Mouse (Mus musculus) cerebellum, postnatal 10 days (tissue): ENCODE measurements at regions not wholly inside any gene's neighbourhood (a gene's known extent, or its start where the extent isn't known, plus 50 kb on each side); places are given as distances from the start of the nearest gene placed in this dataset.

Experiments
- DNase-seq, 2 experiments: peaks; one replicate each; pipeline ENCODE4 v3.0.0; 2021; ENCODE audit warnings: mixed read lengths in 2 of 2

GRCm38 (mm10) chr15:31673038-31673437, 71.4 kb downstream of the Fam173b start:
- peak; percentile 50 to 68 for DNase-seq

- DNase-seq, result no peak
These were observed 75.1 kb downstream of the Fam173b start for GRCm38 (mm10) chr15:31676771-31677191.

- no peak for DNase-seq
These were observed 91.5 kb downstream of the Fam173b start for GRCm38 (mm10) chr15:31693109-31693508.

- no peak for DNase-seq
These were observed 93.4 kb downstream of the Fam173b start for GRCm38 (mm10) chr15:31694877-31695671.

GRCm38 (mm10) chr15:31703400-31703799, 101.7 kb downstream of the Fam173b start:
- DNase-seq, result no peak

GRCm38 (mm10) chr15:31707416-31707815, 105.8 kb downstream of the Fam173b start:
- peak; percentile 44 to 62 for DNase-seq

GRCm38 (mm10) chr15:31721019-31721418, 119.4 kb downstream of the Fam173b start:
- no peak for DNase-seq

GRCm38 (mm10) chr15:31722429-31722828, 120.8 kb downstream of the Fam173b start:
- no peak for DNase-seq

- DNase-seq, result no peak
These were observed 122.6 kb downstream of the Fam173b start for GRCm38 (mm10) chr15:31724252-31724651.

- DNase-seq, result no peak
These were observed 127.5 kb downstream of the Fam173b start for GRCm38 (mm10) chr15:31729133-31729532.

GRCm38 (mm10) chr15:31741686-31742085, 140.0 kb downstream of the Fam173b start:
- DNase-seq, result no peak

GRCm38 (mm10) chr15:31744570-31744969, 142.9 kb downstream of the Fam173b start:
- DNase-seq, result peak in 1 of 2 experiments; percentile 7

GRCm38 (mm10) chr15:31752632-31753031, 151.0 kb downstream of the Fam173b start:
- no peak for DNase-seq

GRCm38 (mm10) chr15:31753578-31754281, 152.1 kb downstream of the Fam173b start:
- DNase-seq, result peak; percentile 54 to 68

GRCm38 (mm10) chr15:31768959-31769844, 167.6 kb downstream of the Fam173b start:
- peak; percentile 51 to 68 for DNase-seq

- DNase-seq, result no peak
These were observed 181.4 kb downstream of the Fam173b start for GRCm38 (mm10) chr15:31783081-31783480.

GRCm38 (mm10) chr15:31785022-31785421, 183.4 kb downstream of the Fam173b start:
- DNase-seq, result peak in 1 of 2 experiments; percentile 16

- DNase-seq, result peak in 1 of 2 experiments; percentile 39
These were observed 197.2 kb downstream of the Fam173b start for GRCm38 (mm10) chr15:31798863-31799262.

- peak; percentile 58 to 62 for DNase-seq
These were observed 203.9 kb downstream of the Fam173b start for GRCm38 (mm10) chr15:31805522-31805921.

GRCm38 (mm10) chr15:31815551-31815950, 213.9 kb downstream of the Fam173b start:
- no peak for DNase-seq

GRCm38 (mm10) chr15:31819219-31819618, 217.6 kb downstream of the Fam173b start:
- peak; percentile 33 to 42 for DNase-seq

- DNase-seq, result peak; percentile 27 to 38
These were observed 225.6 kb downstream of the Fam173b start for GRCm38 (mm10) chr15:31827219-31827618.

- DNase-seq, result no peak
These were observed 239.9 kb downstream of the Fam173b start for GRCm38 (mm10) chr15:31841519-31841918.
